Comparison of ENCODE assay signal across 10 mouse cellular contexts in genomic region chr8:113844801-113845301, GRCm38 (mm10). TPM values are rescaled to one million over a fixed set of nuclear protein-coding genes. Genes with fewer than 3 reads are reported as not detected.
DNase-seq lines count a peak whose midpoint lies in the region; ATAC-seq lines count a peak whose summit lies in the region.
"Had no signal": no experiment of that assay in that cellular context is flagged by ENCODE, and none has a peak within 500 bp of the region (broad histone marks: within the 10 kb centered on the region; RNA-seq: fewer than 3 reads in every experiment).

No protein-coding gene starts in this region.

- no peak for DNase-seq in heart, postnatal 10 days
- peak; percentile 61 for DNase-seq in midbrain, embryonic 14.5 days
- no peak for DNase-seq in midbrain, embryonic 11.5 days (ENCODE audit: low spot score, missing footprints)
- DNase-seq in hindbrain, embryonic 14.5 days (ENCODE audit: low spot score): peak; percentile 45
- DNase-seq in retina, postnatal 7 days (ENCODE audit: low read depth, low spot score): peak; percentile 13
- no peak for DNase-seq in heart, adult 8-10 months (ENCODE audit: low spot score)
- DNase-seq in kidney, adult 9 months: no peak
- DNase-seq: gastrocnemius, adult 2 months; heart, postnatal 4 days had no signal

- H3K4me3 ChIP-seq in heart, embryonic 13.5 days: no peak overlapping the region
- no peak overlapping the region for H3K4me3 ChIP-seq in midbrain, embryonic 14.5 days (replicated peaks; ENCODE audit: low read depth, low read length)
- H3K4me3 ChIP-seq in midbrain, embryonic 11.5 days (ENCODE audit: low read depth, low read length): no peak overlapping the region
- no peak overlapping the region for H3K4me3 ChIP-seq in hindbrain, embryonic 14.5 days (replicated peaks; ENCODE audit: low read length)
- H3K4me3 ChIP-seq: gastrocnemius, adult 2 months had no signal

- H3K4me2 ChIP-seq in heart, embryonic 13.5 days: peak overlapping the region; percentile 8; the same call in 1 of the 2 replicates
- peak overlapping the region; percentile 32 for H3K4me2 ChIP-seq in midbrain, embryonic 14.5 days (ENCODE audit: low read length)
- no peak overlapping the region for H3K4me2 ChIP-seq in midbrain, embryonic 11.5 days
- H3K4me2 ChIP-seq in hindbrain, embryonic 14.5 days (replicated peaks): peak overlapping the region; percentile 28

- H3K9ac ChIP-seq in heart, embryonic 13.5 days: no peak overlapping the region
- H3K9ac ChIP-seq in midbrain, embryonic 14.5 days (replicated peaks; ENCODE audit: low read length): no peak overlapping the region
- H3K9ac ChIP-seq in midbrain, embryonic 11.5 days (ENCODE audit: low read length): no peak overlapping the region
- no peak overlapping the region for H3K9ac ChIP-seq in hindbrain, embryonic 14.5 days

- H3K36me3 ChIP-seq in heart, embryonic 13.5 days: no peaks in the 10 kb centered on the region
- H3K36me3 ChIP-seq in midbrain, embryonic 14.5 days (ENCODE audit: control insufficient read depth, insufficient read depth, low read length): no peaks in the 10 kb centered on the region
- no peaks in the 10 kb centered on the region for H3K36me3 ChIP-seq in midbrain, embryonic 11.5 days (ENCODE audit: control insufficient read depth, insufficient read depth, low read length)
- no peaks in the 10 kb centered on the region for H3K36me3 ChIP-seq in hindbrain, embryonic 14.5 days (replicated peaks; ENCODE audit: control insufficient read depth, insufficient read depth)

- no peak for ATAC-seq in heart, embryonic 13.5 days (ENCODE audit: extremely low read depth, insufficient number of reproducible peaks, low FRiP score, low TSS enrichment)
- no peak for ATAC-seq in midbrain, embryonic 14.5 days (ENCODE audit: low FRiP score, low TSS enrichment)
- no peak for ATAC-seq in midbrain, embryonic 11.5 days (ENCODE audit: low FRiP score)
- ATAC-seq in hindbrain, embryonic 14.5 days (ENCODE audit: low FRiP score): no peak

- no peak overlapping the region for H3K27ac ChIP-seq in heart, embryonic 13.5 days (replicated peaks)
- H3K27ac ChIP-seq in midbrain, embryonic 14.5 days (replicated peaks; ENCODE audit: low read depth, low read length): no peak overlapping the region; the same call in 1 of the 2 replicates
- no peak overlapping the region for H3K27ac ChIP-seq in midbrain, embryonic 11.5 days (ENCODE audit: low read depth, low read length)
- H3K27ac ChIP-seq in hindbrain, embryonic 14.5 days: no peak overlapping the region
- H3K27ac ChIP-seq: gastrocnemius, adult 2 months had no signal

- H3K27me3 ChIP-seq in heart, embryonic 13.5 days (replicated peaks): peaks cover 52% of the 10 kb centered on the region
- peaks cover 10% of the 10 kb centered on the region; the same call in 1 of the 2 replicates for H3K27me3 ChIP-seq in midbrain, embryonic 14.5 days (ENCODE audit: control insufficient read depth, insufficient read depth, low read length)
- peaks cover 24% of the 10 kb centered on the region for H3K27me3 ChIP-seq in midbrain, embryonic 11.5 days (ENCODE audit: control insufficient read depth, insufficient read depth, low read length)
- peaks cover 9% of the 10 kb centered on the region; the same call in 1 of the 2 replicates for H3K27me3 ChIP-seq in hindbrain, embryonic 14.5 days (ENCODE audit: control insufficient read depth, insufficient read depth, low read length)

- 40% methylated on average over 20 of the region's 20 CpGs for WGBS in heart, embryonic 13.5 days
- WGBS in midbrain, embryonic 14.5 days: 48% methylated on average over 20 of the region's 20 CpGs
- WGBS in midbrain, embryonic 11.5 days: 66% methylated on average over 20 of the region's 20 CpGs
- 45% methylated on average over 20 of the region's 20 CpGs for WGBS in hindbrain, embryonic 14.5 days

- intact Hi-C loops in heart, postnatal 10 days (cut with DNase I): no loop called here

- no peaks in the 10 kb centered on the region for H3K9me3 ChIP-seq in heart, embryonic 13.5 days
- no peaks in the 10 kb centered on the region for H3K9me3 ChIP-seq in midbrain, embryonic 14.5 days (ENCODE audit: control insufficient read depth, low read length)
- H3K9me3 ChIP-seq in midbrain, embryonic 11.5 days (ENCODE audit: control insufficient read depth, low read length): no peaks in the 10 kb centered on the region
- no peaks in the 10 kb centered on the region for H3K9me3 ChIP-seq in hindbrain, embryonic 14.5 days (ENCODE audit: control insufficient read depth, low read length)

- H3K4me1 ChIP-seq in heart, embryonic 13.5 days: peaks cover 16% of the 10 kb centered on the region
- H3K4me1 ChIP-seq in midbrain, embryonic 14.5 days (ENCODE audit: control insufficient read depth, insufficient read depth, low read length): peaks cover 5% of the 10 kb centered on the region; the same call in 1 of the 2 replicates
- H3K4me1 ChIP-seq in midbrain, embryonic 11.5 days (ENCODE audit: control insufficient read depth, insufficient read depth, low read length): peaks cover 4% of the 10 kb centered on the region; the same call in 1 of the 2 replicates
- H3K4me1 ChIP-seq in hindbrain, embryonic 14.5 days (replicated peaks; ENCODE audit: control insufficient read depth, insufficient read depth, low read length): 0 out of 2 replicates have a peak, but pooled peaks cover 15% of the 10 kb centered on the region

RNA-seq across cellular contexts. Expression of gene Adamts18, which starts 3.7 kb away (rescaled TPM):
- polyA plus RNA-seq in heart, embryonic 13.5 days (2015; fragmentation: Nextera tagmentation; extraction: Ambion mirVana): 1.6 and 2.5 TPM in 2 replicates
- under 1 TPM in 1 of 2 experiments, not detected in 1; 0.10 TPM for total RNA-seq in heart, postnatal 10 days (2021)
- polyA plus RNA-seq in midbrain, embryonic 14.5 days (2014; fragmentation: Nextera tagmentation; extraction: Ambion mirVana): 2.6 and 3.0 TPM in 2 replicates
- 0.50 and 0.68 TPM in 2 replicates for polyA plus RNA-seq in midbrain, embryonic 11.5 days (2014; fragmentation: Nextera tagmentation; extraction: Ambion mirVana)
- polyA plus RNA-seq in hindbrain, embryonic 14.5 days (2014; fragmentation: Nextera tagmentation; extraction: Ambion mirVana): 2.3 and 2.7 TPM in 2 replicates
- total RNA-seq in heart, adult 8-10 months (2022): not detected

Comparison
In these comparisons a context has a peak if more than half of its experiments do, and no peak if none do; other contexts are left out.
1. DNase-seq: peak in midbrain, embryonic 14.5 days (single experiment), hindbrain, embryonic 14.5 days (single experiment) and retina, postnatal 7 days (single experiment); none in heart, postnatal 10 days (0 of 2), midbrain, embryonic 11.5 days (single experiment), heart, adult 8-10 months (single experiment) and kidney, adult 9 months (single experiment).